Mouse (Mus musculus) limb, embryonic 14.5 days (tissue): Measurements from ENCODE around the gene Nfatc2. TPM values are rescaled to one million over a fixed set of nuclear protein-coding genes. Genes with fewer than 3 reads are reported as not detected.

Experiments
- ATAC-seq: fragments of 200-750 bp; cut with Nextera tagmentation; 2 replicates; pipeline ENCODE4 v1.8.0; 2017; ENCODE audit warnings: low read depth, moderate number of reproducible peaks, moderate TSS enrichment; ENCODE audit not compliant: low FRiP score
- DNase-seq: peaks from one replicate; pipeline ENCODE4 v3.0.0-alpha.2; 2015; ENCODE audit warnings: low spot score
- H3K27ac ChIP-seq: fragments of 300-500 bp; sonication (generic); replicated peaks from 2 replicates; pipeline ENCODE4 v1.5.1; 2014; ENCODE audit warnings: low read depth, mild to moderate bottlenecking, low read length, moderate library complexity, mixed read lengths
- H3K27me3 ChIP-seq: fragments of 300-500 bp; sonication (generic); 2 replicates; pipeline ENCODE4 v1.6.1; 2014; ENCODE audit warnings: low read length, mixed read lengths; ENCODE audit not compliant: control insufficient read depth, insufficient read depth
- H3K36me3 ChIP-seq: fragments of 300-500 bp; sonication (generic); 2 replicates; pipeline ENCODE4 v1.6.1; 2014; ENCODE audit warnings: mild to moderate bottlenecking, low read length, moderate library complexity, mixed read lengths; ENCODE audit not compliant: control insufficient read depth, insufficient read depth
- H3K4me1 ChIP-seq: fragments of 300-500 bp; sonication (generic); 2 replicates; pipeline ENCODE4 v1.6.1; 2014; ENCODE audit warnings: antibody characterized with exemption, low read length, mixed read lengths; ENCODE audit not compliant: control insufficient read depth, insufficient read depth
- H3K4me2 ChIP-seq: fragments of 300-500 bp; sonication (generic); replicated peaks from 2 replicates; pipeline ENCODE4 v1.6.1; 2014; ENCODE audit warnings: low read depth, mild to moderate bottlenecking, low read length, moderate library complexity; ENCODE audit not compliant: severe bottlenecking
- H3K4me3 ChIP-seq: fragments of 300-500 bp; sonication (generic); replicated peaks from 2 replicates; pipeline ENCODE4 v1.5.1; 2014; ENCODE audit warnings: low read length
- H3K9ac ChIP-seq: fragments of 300-500 bp; sonication (generic); 2 replicates; pipeline ENCODE4 v1.6.1; 2014; ENCODE audit warnings: mild to moderate bottlenecking, low read depth, low read length, moderate library complexity; ENCODE audit not compliant: severe bottlenecking
- H3K9me3 ChIP-seq: fragments of 300-500 bp; sonication (generic); 2 replicates; pipeline ENCODE4 v1.6.1; 2016; ENCODE audit warnings: low read length; ENCODE audit not compliant: control insufficient read depth
- POLR2A ChIP-seq: fragments of 200-500 bp; IDR thresholded peaks from 2 replicates; pipeline ENCODE4 v1.8.0; 2012; ENCODE audit warnings: inconsistent platforms, mild to moderate bottlenecking, moderate library complexity, borderline replicate concordance; ENCODE audit not compliant: insufficient read depth, insufficient read length; ENCODE audit errors: extremely low read depth
- WGBS: fragments of 180-500 bp; shearing (Covaris S2); extraction: QIAGEN DNeasy Blood & Tissue Kit; methylation state at CpG from one replicate; pipeline ENCODE4 v1.1.7; 2014; 5-methylcytosine and 5-hydroxymethylcytosine counted together
- polyA plus RNA-seq, 2 experiments: library from polyadenylated mRNA; depleted of rRNA in 1 of 2; stranded (reverse) in 1 of 2; unstranded in 1 of 2; fragments of >200 nt; fragmentation: Nextera tagmentation in 1 of 2; extraction: Ambion mirVana in 1 of 2; gene quantifications; 2 replicates each; pipeline versions ENCODE4 v1.2.1 to v1.2.3; 2012 to 2014

The Nfatc2 gene
- polyA plus RNA-seq, 2 experiments, result 9.0 to 9.4 TPM

- Histone ChIP-seq H3K9me3 (no peaks in the 10 kb centered on the region), H3K9ac (no peak overlapping the region), H3K27ac (peak overlapping the region; percentile 43; the same call in 1 of the 2 replicates), H3K27me3 (no peaks in the 10 kb centered on the region), H3K4me2 (no peak overlapping the region), H3K4me3 (no peak overlapping the region), H3K36me3 (no peaks in the 10 kb centered on the region; the same call in 1 of the 2 replicates), H3K4me1 (peaks cover 40% of the 10 kb centered on the region)
- no peak for TF ChIP-seq POLR2A
- 15% methylated on average over 13 of the region's 13 CpGs for WGBS
- peak; percentile 65; the same call in 1 of the 2 replicates for ATAC-seq
- peak; percentile 85 for DNase-seq
Measured at GRCm38 (mm10) chr2:168544102-168544501, 57.4 kb downstream of the Nfatc2 start.

GRCm38 (mm10) chr2:168543026-168543425 is 58.4 kb downstream of the Nfatc2 start:
- DNase-seq (no peak), ATAC-seq (no peak)
- WGBS, result 50% methylated on average over 3 of the region's 3 CpGs
- no peaks in the 10 kb centered on the region for H3K9me3 ChIP-seq
- H3K4me1 ChIP-seq, result peaks cover 31% of the 10 kb centered on the region
- TF ChIP-seq POLR2A, result no peak
- no peaks in the 10 kb centered on the region; the same call in 1 of the 2 replicates for H3K36me3 ChIP-seq
- no peaks in the 10 kb centered on the region for H3K27me3 ChIP-seq
- no peak overlapping the region for H3K4me2 ChIP-seq
- H3K4me3 ChIP-seq, result no peak overlapping the region
- H3K27ac ChIP-seq, result no peak overlapping the region
- no peak overlapping the region for H3K9ac ChIP-seq

- Histone ChIP-seq H3K4me1 (peaks cover 22% of the 10 kb centered on the region), H3K9ac (no peak overlapping the region), H3K36me3 (no peaks in the 10 kb centered on the region; the same call in 1 of the 2 replicates), H3K4me2 (no peak overlapping the region), H3K27ac (no peak overlapping the region), H3K27me3 (no peaks in the 10 kb centered on the region), H3K9me3 (no peaks in the 10 kb centered on the region), H3K4me3 (no peak overlapping the region)
- WGBS, result 72% methylated on average over 7 of the region's 7 CpGs
- no peak for ATAC-seq
- no peak for DNase-seq
- TF ChIP-seq POLR2A, result no peak
Measured at GRCm38 (mm10) chr2:168541223-168541622, 60.2 kb downstream of the Nfatc2 start.

- Histone ChIP-seq H3K4me2 (no peak overlapping the region), H3K27me3 (no peaks in the 10 kb centered on the region), H3K4me1 (peaks cover 12% of the 10 kb centered on the region), H3K9ac (no peak overlapping the region), H3K36me3 (peaks cover 2% of the 10 kb centered on the region), H3K4me3 (no peak overlapping the region), H3K27ac (no peak overlapping the region), H3K9me3 (no peaks in the 10 kb centered on the region)
- WGBS, result 45% methylated on average over 15 of the region's 15 CpGs
- DNase-seq (no peak), ATAC-seq (no peak)
- TF ChIP-seq POLR2A, result no peak
Measured at GRCm38 (mm10) chr2:168539594-168540222, 61.7 kb downstream of the Nfatc2 start.

GRCm38 (mm10) chr2:168539026-168539425 is 62.4 kb downstream of the Nfatc2 start:
- no peaks in the 10 kb centered on the region for H3K9me3 ChIP-seq
- H3K4me1 ChIP-seq, result peaks cover 6% of the 10 kb centered on the region
- TF ChIP-seq POLR2A, result no peak
- ATAC-seq, result no peak
- no peak for DNase-seq
- peaks cover 5% of the 10 kb centered on the region for H3K36me3 ChIP-seq
- H3K4me2 ChIP-seq, result no peak overlapping the region
- H3K4me3 ChIP-seq, result no peak overlapping the region
- H3K9ac ChIP-seq, result no peak overlapping the region
- H3K27ac ChIP-seq, result no peak overlapping the region
- whole genome bisulfite sequencing, result 87% methylated on average over 6 of the region's 6 CpGs
- no peaks in the 10 kb centered on the region for H3K27me3 ChIP-seq
